ENCODE assay signal across 8 mouse cellular contexts in genomic region chr1:179476461-179477156, GRCm38 (mm10). TPM values are rescaled to one million over a fixed set of nuclear protein-coding genes. Genes with fewer than 3 reads are reported as not detected.
DNase-seq lines count a peak whose midpoint lies in the region; ATAC-seq lines count a peak whose summit lies in the region.

No protein-coding gene starts in this region.

- H3K27me3 ChIP-seq in lung, embryonic 16.5 days (ENCODE audit: control insufficient read depth, insufficient read depth, low read depth, low read length): no peaks in the 10 kb centered on the region
- H3K27me3 ChIP-seq in intestine, embryonic 14.5 days (replicated peaks; ENCODE audit: control insufficient read depth, insufficient read depth, low read length): no peaks in the 10 kb centered on the region
- no peaks in the 10 kb centered on the region for H3K27me3 ChIP-seq in neural tube, embryonic 14.5 days (ENCODE audit: control insufficient read depth, insufficient read depth, low read length)

- peaks cover 5% of the 10 kb centered on the region for H3K9me3 ChIP-seq in lung, embryonic 16.5 days (ENCODE audit: control insufficient read depth, low read length)
- peaks cover 11% of the 10 kb centered on the region; the same call in 1 of the 2 replicates for H3K9me3 ChIP-seq in intestine, embryonic 14.5 days (ENCODE audit: control insufficient read depth, low read length)
- H3K9me3 ChIP-seq in neural tube, embryonic 14.5 days (ENCODE audit: control insufficient read depth, low read length): no peaks in the 10 kb centered on the region

- no peak for DNase-seq in lung, adult 18-20 months
- peak; percentile 32 for DNase-seq in embryo, embryonic 9.5 days (ENCODE audit: extremely low spot score)
- DNase-seq in intestine, embryonic 14.5 days (ENCODE audit: low spot score): no peak
- DNase-seq in layer of hippocampus, adult 11-12 months (ENCODE audit: low spot score): no peak
- no peak for DNase-seq in layer of hippocampus, adult 8-10 months (ENCODE audit: low spot score in 2 of 2)

- H3K27ac ChIP-seq in lung, embryonic 16.5 days (ENCODE audit: low read length): no peak overlapping the region
- no peak overlapping the region for H3K27ac ChIP-seq in intestine, embryonic 14.5 days (ENCODE audit: low read depth)
- no peak overlapping the region for H3K27ac ChIP-seq in neural tube, embryonic 14.5 days (ENCODE audit: low read depth, low read length)

- H3K4me2 ChIP-seq in lung, embryonic 16.5 days (ENCODE audit: low read depth, low read length): no peak overlapping the region
- H3K4me2 ChIP-seq in intestine, embryonic 14.5 days (ENCODE audit: low read length): no peak overlapping the region
- no peak overlapping the region for H3K4me2 ChIP-seq in neural tube, embryonic 14.5 days (ENCODE audit: low read depth, low read length)

- 45% methylated on average over 6 of the region's 6 CpGs for WGBS in lung, embryonic 16.5 days
- WGBS in intestine, embryonic 14.5 days: 68% methylated on average over 6 of the region's 6 CpGs
- 69% methylated on average over 6 of the region's 6 CpGs for WGBS in neural tube, embryonic 14.5 days

- no peak overlapping the region for H3K4me3 ChIP-seq in lung, embryonic 16.5 days (ENCODE audit: low read length)
- no peak overlapping the region for H3K4me3 ChIP-seq in intestine, embryonic 14.5 days (ENCODE audit: low read depth, low read length)
- H3K4me3 ChIP-seq in neural tube, embryonic 14.5 days (ENCODE audit: low read depth, low read length): no peak overlapping the region

- ATAC-seq in lung, embryonic 16.5 days (ENCODE audit: low read depth): peak; percentile 21; the same call in 1 of the 2 replicates
- 0 out of 2 replicates have a peak, but pooled peaks have one; percentile 60 for ATAC-seq in intestine, embryonic 14.5 days (replicated peaks; ENCODE audit: low FRiP score, low TSS enrichment, low read depth)
- ATAC-seq in neural tube, embryonic 14.5 days (ENCODE audit: low read depth): peak; percentile 39; the same call in 1 of the 2 replicates
- ATAC-seq in erythroblast, adult 5-6 weeks (replicated peaks; ENCODE audit: low FRiP score, poor library complexity, severe bottlenecking): no peak

- no peaks in the 10 kb centered on the region for H3K4me1 ChIP-seq in lung, embryonic 16.5 days (replicated peaks; ENCODE audit: control insufficient read depth, insufficient read depth, low read length)
- 0 out of 2 replicates have a peak, but pooled peaks cover 5% of the 10 kb centered on the region for H3K4me1 ChIP-seq in intestine, embryonic 14.5 days (replicated peaks; ENCODE audit: control insufficient read depth, insufficient read depth, low read length)
- H3K4me1 ChIP-seq in neural tube, embryonic 14.5 days (ENCODE audit: control insufficient read depth, insufficient read depth, low read length): peaks cover 8% of the 10 kb centered on the region

- H3K9ac ChIP-seq in lung, embryonic 16.5 days (ENCODE audit: low read length): no peak overlapping the region
- H3K9ac ChIP-seq in intestine, embryonic 14.5 days (ENCODE audit: low read length): no peak overlapping the region
- no peak overlapping the region for H3K9ac ChIP-seq in neural tube, embryonic 14.5 days (replicated peaks; ENCODE audit: low read depth, low read length)

- H3K36me3 ChIP-seq in lung, embryonic 16.5 days (ENCODE audit: control insufficient read depth, insufficient read depth, low read length): no peaks in the 10 kb centered on the region
- no peaks in the 10 kb centered on the region for H3K36me3 ChIP-seq in intestine, embryonic 14.5 days (ENCODE audit: control insufficient read depth, insufficient read depth, low read length)
- no peaks in the 10 kb centered on the region for H3K36me3 ChIP-seq in neural tube, embryonic 14.5 days (ENCODE audit: control insufficient read depth, insufficient read depth, low read length)

RNA-seq across cellular contexts. Expression of gene Smyd3, which starts 41.2 kb away (rescaled TPM):
- 16.8 and 19.1 TPM in 2 replicates for polyA plus RNA-seq in lung, embryonic 16.5 days (2015; fragmentation: Nextera tagmentation; extraction: Ambion mirVana)
- 22.3 and 26.7 TPM in 2 replicates for polyA plus RNA-seq in intestine, embryonic 14.5 days (2014; fragmentation: Nextera tagmentation; extraction: Ambion mirVana)
- polyA plus RNA-seq in neural tube, embryonic 14.5 days (2014; fragmentation: Nextera tagmentation; extraction: Ambion mirVana): 24.8 and 25.6 TPM in 2 replicates
- 3.3 and 6.0 TPM in 2 replicates for total RNA-seq in erythroblast, adult 5-6 weeks (2015; ENCODE audit: low replicate concordance)
- total RNA-seq in erythroblast, adult 5-6 weeks (2017; ENCODE audit: low replicate concordance): 2.1 and 10.3 TPM in 2 replicates
- 10 to 100 TPM; 25.1 to 28.9 (median 26.2) TPM for total RNA-seq in layer of hippocampus, adult 8-10 months (2022)
